Mouse (Mus musculus): ENCODE results near the gene Sfxn1.

Sfxn1 gene

DNA sequence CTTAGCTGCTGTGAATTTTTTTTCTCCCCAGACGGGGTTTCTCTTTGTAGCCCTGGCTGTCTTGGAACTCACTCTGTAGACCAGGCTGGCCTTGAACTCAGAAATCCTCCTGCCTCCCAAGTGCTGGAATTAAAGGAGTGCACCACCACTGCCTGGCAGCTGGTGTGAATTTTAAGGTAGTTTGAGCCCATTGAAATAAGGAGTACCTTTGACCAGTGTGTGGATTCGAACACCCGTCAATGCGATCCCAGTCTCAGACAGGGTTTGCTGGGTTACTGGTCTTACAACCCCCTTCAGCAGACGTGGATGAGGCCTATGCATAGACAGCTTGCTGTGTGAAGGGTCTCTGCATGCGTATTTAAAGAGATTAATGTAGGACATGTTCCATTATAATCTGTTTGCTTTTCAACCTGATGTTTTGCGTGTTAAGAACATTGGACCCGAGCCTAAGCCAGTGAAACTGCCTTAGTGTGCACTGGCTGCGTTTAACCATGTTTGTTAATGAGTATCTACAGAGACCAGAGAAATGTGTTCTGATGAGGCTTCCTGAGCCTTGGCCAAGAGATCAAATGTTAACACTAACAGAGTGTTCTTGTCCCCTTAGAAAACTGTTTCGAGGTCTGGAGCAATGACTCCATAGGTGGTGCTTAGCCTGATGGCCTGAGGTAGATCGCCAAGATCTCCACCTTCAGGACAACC lies 5.2 kb downstream of the Sfxn1 start:
- no peak for DNase-seq (ENCODE audit: extremely low spot score, low read depth, low spot score)

DNA sequence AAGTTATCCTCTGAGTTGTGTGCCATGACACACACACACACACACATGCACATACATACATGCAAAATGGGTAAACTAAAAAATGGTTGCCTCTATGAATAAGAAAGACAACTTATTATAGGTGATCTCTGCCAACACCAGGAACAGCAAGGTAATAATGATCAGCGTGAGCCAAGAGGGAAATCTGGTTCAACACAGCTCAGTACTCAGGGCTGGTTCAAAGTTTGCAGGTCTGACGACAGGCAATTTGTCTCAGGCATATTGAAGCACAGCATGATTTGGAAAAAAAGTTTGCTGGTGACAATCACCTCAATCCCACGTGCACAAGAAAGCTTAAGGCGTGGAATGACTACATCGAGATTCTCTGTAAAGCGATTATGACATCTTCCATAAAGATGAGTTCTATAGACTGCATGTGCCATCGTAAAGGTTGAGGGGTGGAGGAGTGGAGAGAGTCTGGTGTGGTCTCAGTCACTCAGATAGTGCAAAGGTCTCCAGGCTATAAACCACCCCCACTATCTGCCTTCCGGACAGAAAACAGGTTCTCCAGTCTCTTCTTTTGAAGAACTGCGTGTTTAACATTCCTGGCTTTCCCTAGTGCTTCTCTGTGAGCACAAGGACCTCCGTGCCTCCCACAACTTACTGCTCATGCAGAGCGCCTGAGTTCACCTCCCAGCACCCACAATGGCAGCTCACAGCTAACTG lies 6.0 kb downstream of the Sfxn1 start:
- no peak for DNase-seq (ENCODE audit: extremely low spot score, low read depth, low spot score)

GRCm38 (mm10) chr13:54079782-54080759 lies 8.4 kb downstream of the Sfxn1 start:
- DNase-seq (ENCODE audit: extremely low spot score, low read depth, low spot score) = no peak

- no peak for DNase-seq (ENCODE audit: extremely low spot score, low read depth, low spot score)
Measured at GRCm38 (mm10) chr13:54080785-54081184, 9.1 kb downstream of the Sfxn1 start.

DNA sequence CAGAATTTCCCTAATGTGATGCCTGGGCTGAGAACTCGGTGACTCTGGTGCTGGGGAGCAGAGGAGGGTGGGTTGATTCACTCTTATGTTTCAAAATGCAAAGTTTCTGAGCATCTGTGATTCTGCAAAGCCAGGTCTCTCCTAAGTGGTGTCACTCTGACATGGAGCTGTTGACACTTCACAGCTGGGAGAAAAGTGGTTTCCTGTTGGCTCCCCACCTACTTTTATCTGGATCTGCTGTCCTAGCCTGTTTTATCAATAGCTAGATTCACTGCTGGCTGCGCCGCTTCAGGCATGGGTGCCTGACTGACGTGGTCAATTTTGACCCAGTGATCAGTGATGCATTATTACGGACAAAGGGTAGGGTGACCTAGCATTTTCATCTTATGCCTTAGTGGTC lies 11.3 kb downstream of the Sfxn1 start:
- DNase-seq (ENCODE audit: extremely low spot score, low read depth, low spot score) = no peak

DNA sequence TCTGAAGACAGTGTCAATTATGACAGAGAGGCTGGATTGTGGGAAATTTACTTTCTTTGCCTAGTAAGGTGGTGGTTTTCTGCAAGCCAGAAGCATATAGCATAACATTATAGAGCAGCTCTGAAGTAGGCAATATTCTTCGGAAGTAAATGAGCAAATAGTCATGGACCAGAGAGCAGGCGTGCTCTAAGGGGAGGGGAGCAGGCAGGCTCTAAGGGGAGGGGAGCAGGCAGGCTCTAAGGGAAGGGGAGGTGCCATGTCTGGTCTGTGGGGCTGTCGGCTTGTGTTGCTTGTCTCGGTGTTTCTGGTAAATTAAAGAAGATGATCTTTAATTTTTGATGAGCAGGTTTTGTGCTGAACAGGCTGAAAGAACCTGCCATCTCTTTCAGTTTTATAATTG lies 12.5 kb downstream of the Sfxn1 start:
- DNase-seq (ENCODE audit: extremely low spot score, low read depth, low spot score) = no peak

DNA sequence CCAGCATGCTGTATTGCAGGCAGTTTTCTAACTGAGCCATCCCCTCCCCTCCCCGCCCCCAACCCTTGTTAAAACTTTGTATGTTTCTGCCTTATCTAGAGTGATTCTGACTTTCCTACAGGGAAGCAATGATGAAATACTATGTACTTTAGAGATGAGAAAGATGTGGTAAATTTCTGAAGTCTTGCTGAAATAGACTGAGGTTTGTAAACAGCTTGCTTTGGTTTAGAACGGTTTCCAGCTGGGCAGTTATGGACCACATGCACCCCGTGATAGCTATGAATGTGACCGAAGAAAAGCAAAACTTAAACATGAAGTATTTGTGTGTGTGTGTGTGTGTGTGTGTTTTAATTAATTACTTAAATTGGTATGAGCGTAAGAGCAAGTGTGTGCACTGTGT lies 13.2 kb downstream of the Sfxn1 start:
- no peak for DNase-seq (ENCODE audit: extremely low spot score, low read depth, low spot score)

DNA sequence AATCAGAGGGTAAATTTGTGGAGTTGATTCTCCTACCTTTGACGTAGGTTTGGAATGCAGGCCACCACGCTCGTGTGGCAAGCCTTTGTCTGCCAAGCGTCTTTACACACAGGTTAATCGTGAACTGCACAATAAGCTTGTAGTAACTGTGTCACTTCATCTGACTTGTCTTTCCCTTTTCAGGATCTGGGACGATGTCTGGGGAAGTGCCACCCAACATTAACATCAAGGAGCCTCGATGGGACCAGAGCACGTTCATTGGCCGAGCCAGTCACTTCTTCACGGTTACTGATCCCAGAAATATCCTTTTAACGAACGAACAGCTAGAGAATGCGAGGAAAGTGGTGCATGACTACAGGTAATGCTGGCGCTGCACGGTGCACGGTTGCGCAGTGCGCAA lies 13.6 kb downstream of the Sfxn1 start:
- no peak for DNase-seq (ENCODE audit: extremely low spot score, low read depth, low spot score)

GRCm38 (mm10) chr13:54091719-54092118 lies 20.1 kb downstream of the Sfxn1 start:
- DNase-seq (ENCODE audit: extremely low spot score, low read depth, low spot score) = no peak

DNA sequence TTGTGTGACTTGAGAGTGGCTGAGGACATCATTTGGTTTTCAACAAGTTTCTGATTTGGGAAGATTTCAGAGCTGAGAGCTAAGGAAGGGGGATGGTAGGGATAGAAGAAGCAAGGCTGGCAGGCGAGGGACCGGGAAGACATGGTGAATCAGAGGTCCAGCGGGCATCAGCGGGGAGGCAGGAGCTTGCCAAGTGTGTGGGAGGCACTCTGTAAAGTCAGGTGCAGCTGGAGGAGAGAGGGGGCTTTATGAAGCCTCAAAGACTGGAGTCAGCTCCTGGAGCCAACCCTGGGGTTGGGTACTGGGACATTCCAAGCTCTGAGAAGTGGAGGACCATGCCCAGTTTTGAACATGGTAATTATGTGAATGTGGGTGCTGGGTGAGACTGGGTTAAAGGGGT lies 22.7 kb downstream of the Sfxn1 start:
- no peak for DNase-seq (ENCODE audit: extremely low spot score, low read depth, low spot score)

- DNase-seq (ENCODE audit: extremely low spot score, low read depth, low spot score) = no peak
Measured at GRCm38 (mm10) chr13:54094963-54095362, 23.3 kb downstream of the Sfxn1 start.

GRCm38 (mm10) chr13:54095721-54096120 lies 24.1 kb downstream of the Sfxn1 start:
- DNase-seq (ENCODE audit: extremely low spot score, low read depth, low spot score) = no peak

- DNase-seq (ENCODE audit: extremely low spot score, low read depth, low spot score) = no peak
Measured at GRCm38 (mm10) chr13:54097227-54097626, 25.6 kb downstream of the Sfxn1 start.

DNA sequence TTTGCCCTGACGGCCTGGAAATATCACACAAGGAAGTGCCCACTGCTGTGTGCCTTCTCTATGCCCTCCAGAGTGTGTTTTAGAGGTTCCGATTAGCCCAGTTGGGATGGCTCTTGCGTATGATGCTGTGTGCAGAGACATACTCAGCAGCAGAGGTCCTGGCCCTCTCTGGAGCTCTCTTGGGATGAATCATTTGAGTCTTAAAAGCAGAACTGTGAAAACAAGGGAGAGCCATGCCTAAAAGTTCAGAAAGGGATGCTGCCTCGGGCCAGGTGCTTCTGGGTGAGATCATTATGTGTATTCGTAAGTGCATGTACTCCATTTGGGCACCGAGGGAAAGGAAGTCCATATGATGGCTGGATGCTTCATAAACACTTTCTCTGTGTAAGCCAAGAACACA lies 26.1 kb downstream of the Sfxn1 start:
- DNase-seq (ENCODE audit: extremely low spot score, low read depth, low spot score) = no peak

DNA sequence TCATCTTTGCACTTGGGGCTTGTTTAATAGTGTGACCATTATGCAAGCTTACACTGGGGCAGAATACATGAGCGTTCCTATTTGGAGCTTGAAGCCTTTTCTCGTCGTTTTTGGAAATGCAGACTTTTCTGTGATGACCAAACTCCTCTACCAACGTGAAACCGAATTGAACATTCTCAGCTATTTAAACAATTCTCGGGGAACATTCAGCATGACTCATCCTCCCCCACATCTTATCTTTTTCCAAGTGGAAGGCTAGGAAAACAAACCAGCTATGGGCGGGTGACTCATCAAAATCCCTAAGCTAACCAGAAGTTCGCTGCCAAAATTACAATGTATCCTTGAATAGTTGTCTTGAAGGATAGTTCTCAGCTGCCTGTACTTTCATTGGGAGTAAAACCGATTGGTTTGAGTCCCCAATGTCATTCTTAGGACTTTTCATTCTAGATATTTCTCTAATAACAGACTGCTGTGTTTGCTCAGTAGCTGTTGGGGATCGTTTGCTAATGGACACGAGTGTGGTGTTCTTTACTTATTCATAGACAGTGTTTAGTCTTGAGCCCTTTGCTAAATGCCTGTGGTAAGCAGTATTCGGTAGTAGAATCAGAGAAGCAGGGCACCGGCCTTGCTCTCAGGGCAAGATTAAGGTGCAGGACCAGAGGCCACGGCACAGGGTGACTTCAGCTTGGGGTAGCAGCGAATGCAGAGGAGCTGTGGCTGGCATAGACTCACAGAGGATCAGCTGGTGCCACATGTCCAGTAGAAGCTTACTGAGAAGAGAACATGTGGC lies 29.6 kb downstream of the Sfxn1 start:
- DNase-seq (ENCODE audit: extremely low spot score, low read depth, low spot score) = no peak

- DNase-seq (ENCODE audit: extremely low spot score, low read depth, low spot score) = no peak
Measured at GRCm38 (mm10) chr13:54102061-54102460, 30.4 kb downstream of the Sfxn1 start.

GRCm38 (mm10) chr13:54103271-54103670 lies 31.6 kb downstream of the Sfxn1 start:
- DNase-seq (ENCODE audit: extremely low spot score, low read depth, low spot score) = no peak

DNA sequence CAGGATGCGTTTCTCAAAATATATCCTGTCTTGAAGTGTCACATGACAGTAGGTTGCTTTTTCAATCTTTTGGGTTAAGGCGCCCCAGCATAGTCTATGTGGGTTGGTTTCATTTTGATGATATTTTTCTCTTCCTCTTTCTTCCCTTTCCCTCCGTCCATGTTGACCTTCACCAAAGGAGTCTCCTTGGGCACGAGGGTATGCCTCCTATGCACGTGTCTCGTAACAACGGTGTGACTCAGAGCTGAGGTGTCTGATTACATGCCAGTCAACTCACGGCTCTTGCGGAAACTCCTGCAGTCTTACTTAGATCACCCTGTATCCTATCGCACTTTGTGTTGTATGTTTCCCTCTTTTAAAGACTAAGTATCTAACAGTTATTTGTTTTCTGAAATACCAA lies 32.2 kb downstream of the Sfxn1 start:
- no peak for DNase-seq (ENCODE audit: extremely low spot score, low read depth, low spot score)

GRCm38 (mm10) chr13:54113819-54114550 lies 42.3 kb downstream of the Sfxn1 start:
- peak; percentile 24 for DNase-seq (ENCODE audit: extremely low spot score, low read depth, low spot score)

GRCm38 (mm10) chr13:54114931-54115330 lies 43.3 kb downstream of the Sfxn1 start:
- no peak for DNase-seq (ENCODE audit: extremely low spot score, low read depth, low spot score)

Data from hindlimb bud, embryonic 11.5 days (tissue).